Mouse (Mus musculus): Measurements from ENCODE around the gene Dnaic1. TPM values are rescaled to one million over a fixed set of nuclear protein-coding genes. Genes with fewer than 3 reads are reported as not detected.
A peak's percentile ranks its signal among the peaks of the same experiment; 100 is the strongest.

Dnaic1 gene
- 0.62 and 2.8 TPM in 2 replicates for polyA plus RNA-seq (2014; fragmentation: Nextera tagmentation; extraction: Ambion mirVana)

DNA sequence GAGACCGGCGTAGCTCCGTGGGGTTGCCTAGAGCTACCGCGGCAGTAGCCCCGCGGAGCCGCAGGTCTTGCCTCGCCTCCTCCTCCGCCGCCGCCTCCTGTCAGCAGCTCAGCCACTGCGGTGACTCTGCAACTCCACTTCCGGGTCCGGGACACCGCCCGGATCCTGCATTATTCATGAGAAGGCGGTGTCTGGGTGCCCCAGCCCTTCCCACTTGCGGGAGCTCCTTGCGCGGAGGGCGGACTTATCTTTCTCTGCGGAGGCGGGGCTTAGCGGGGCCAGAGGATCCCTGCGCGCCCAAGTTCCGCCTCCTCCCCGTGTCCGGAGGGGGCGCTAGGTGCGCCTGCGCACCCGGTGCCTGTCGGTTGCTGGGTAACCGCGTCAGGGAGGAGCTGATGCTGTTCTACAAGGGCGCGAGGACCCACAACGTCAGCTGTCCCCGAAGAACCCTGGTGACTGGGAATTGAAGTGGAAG is at the start of gene Dnaic1, which contains the start of gene Fam219a:
Gene Dnaic1 (plus strand): TSS at position 365 of the 475 bp plus-strand sequence.
Gene Fam219a (minus strand): TSS at position 128 of the 475 bp plus-strand sequence.
- H3K9ac ChIP-seq (ENCODE audit: low read length) = peak within 1 kb of the TSS; percentile 85

DNA sequence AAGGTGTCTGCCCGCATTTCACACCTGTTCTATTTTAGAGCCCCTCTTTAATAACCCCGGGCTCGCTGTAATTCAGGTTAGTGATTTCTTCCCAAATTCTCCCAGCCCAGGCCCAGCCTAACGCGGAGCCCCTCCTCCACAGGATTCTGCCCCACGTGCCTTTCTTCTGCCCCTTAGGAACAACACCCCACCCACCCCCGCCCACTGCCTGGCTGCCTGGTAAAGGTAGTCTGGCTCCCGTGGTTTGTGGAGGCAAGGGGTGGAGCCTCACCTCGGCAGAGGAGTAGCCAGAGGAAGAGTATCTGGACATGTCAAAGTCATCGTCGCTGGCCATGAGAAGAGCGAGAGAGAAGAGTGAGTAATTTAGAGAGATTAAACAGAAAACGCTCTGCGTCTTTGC is 48.9 kb upstream of the Dnaic1 start:
- H3K27me3 ChIP-seq (ENCODE audit: control insufficient read depth, insufficient read depth, low read length) = no peaks in the 10 kb centered on the region
- H3K36me3 ChIP-seq (ENCODE audit: control insufficient read depth, insufficient read depth, low read length) = no peaks in the 10 kb centered on the region
- H3K9ac ChIP-seq (ENCODE audit: low read length) = no peak overlapping the region
- ATAC-seq (ENCODE audit: insufficient read depth, low FRiP score, low TSS enrichment) = no peak
- no peaks in the 10 kb centered on the region for H3K9me3 ChIP-seq (ENCODE audit: control insufficient read depth, low read length)
- H3K27ac ChIP-seq (ENCODE audit: low read depth, low read length) = no peak overlapping the region
- no peak overlapping the region for H3K4me3 ChIP-seq (ENCODE audit: low read depth, low read length)
- WGBS = 36% methylated on average over 14 of the region's 14 CpGs
- no peak overlapping the region for H3K4me2 ChIP-seq (ENCODE audit: low read depth)
- no peak for DNase-seq (ENCODE audit: low spot score)
- no peaks in the 10 kb centered on the region for H3K4me1 ChIP-seq (ENCODE audit: control insufficient read depth, insufficient read depth, low read length)

More for the DNA sequence above, at the start of gene Dnaic1, which contains the start of gene Fam219a:
- Histone ChIP-seq H3K4me1 (ENCODE audit: control insufficient read depth, insufficient read depth, low read length) (peaks cover 7% of the 10 kb centered on the region; the same call in 1 of the 2 replicates), H3K27me3 (ENCODE audit: control insufficient read depth, insufficient read depth, low read length) (0 out of 2 replicates have a peak, but pooled peaks cover 2% of the 10 kb centered on the region), H3K36me3 (ENCODE audit: control insufficient read depth, insufficient read depth, low read length) (no peaks in the 10 kb centered on the region), H3K27ac (ENCODE audit: low read depth, low read length) (peak within 1 kb of the TSS; percentile 91), H3K4me3 (ENCODE audit: low read depth, low read length) (peak within 1 kb of the TSS; percentile 86), H3K4me2 (ENCODE audit: low read depth) (peak within 1 kb of the TSS; percentile 73), H3K9me3 (ENCODE audit: control insufficient read depth, low read length) (no peaks in the 10 kb centered on the region)
- peak; percentile 99 for DNase-seq (ENCODE audit: low spot score)
- ATAC-seq (ENCODE audit: insufficient read depth, low FRiP score, low TSS enrichment) = peak; percentile 96
- WGBS = 0% methylated on average over 41 of the region's 41 CpGs

DNA sequence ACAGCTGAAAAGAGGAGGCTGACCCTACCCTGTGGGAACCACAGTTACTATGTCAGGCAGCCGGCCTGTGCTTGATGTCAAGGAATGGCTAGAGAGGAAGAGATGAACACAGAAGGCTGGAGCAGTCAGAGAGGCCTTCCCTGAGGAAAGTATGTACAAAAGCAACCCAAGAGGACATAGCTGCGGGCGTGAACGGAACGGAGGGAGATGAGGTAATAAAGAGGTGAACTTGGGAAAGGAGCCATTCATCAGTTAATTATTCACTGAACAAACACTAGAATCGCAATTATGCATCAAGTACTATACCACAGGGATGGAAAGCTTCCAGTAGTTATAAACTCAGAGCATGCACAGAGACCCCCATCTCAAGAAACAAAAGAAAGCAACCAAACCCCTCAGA is 47.4 kb upstream of the Dnaic1 start:
- 78% methylated on average over 6 of the region's 6 CpGs for WGBS
- ATAC-seq (ENCODE audit: insufficient read depth, low FRiP score, low TSS enrichment) (no peak), DNase-seq (ENCODE audit: low spot score) (no peak)
- H3K9me3 ChIP-seq (ENCODE audit: control insufficient read depth, low read length) = no peaks in the 10 kb centered on the region
- H3K27ac ChIP-seq (ENCODE audit: low read depth, low read length) = no peak overlapping the region
- H3K9ac ChIP-seq (ENCODE audit: low read length) = no peak overlapping the region
- H3K27me3 ChIP-seq (ENCODE audit: control insufficient read depth, insufficient read depth, low read length) = no peaks in the 10 kb centered on the region
- peaks cover 9% of the 10 kb centered on the region for H3K4me1 ChIP-seq (ENCODE audit: control insufficient read depth, insufficient read depth, low read length)
- no peaks in the 10 kb centered on the region for H3K36me3 ChIP-seq (ENCODE audit: control insufficient read depth, insufficient read depth, low read length)
- H3K4me2 ChIP-seq (ENCODE audit: low read depth) = no peak overlapping the region
- H3K4me3 ChIP-seq (ENCODE audit: low read depth, low read length) = no peak overlapping the region

DNA sequence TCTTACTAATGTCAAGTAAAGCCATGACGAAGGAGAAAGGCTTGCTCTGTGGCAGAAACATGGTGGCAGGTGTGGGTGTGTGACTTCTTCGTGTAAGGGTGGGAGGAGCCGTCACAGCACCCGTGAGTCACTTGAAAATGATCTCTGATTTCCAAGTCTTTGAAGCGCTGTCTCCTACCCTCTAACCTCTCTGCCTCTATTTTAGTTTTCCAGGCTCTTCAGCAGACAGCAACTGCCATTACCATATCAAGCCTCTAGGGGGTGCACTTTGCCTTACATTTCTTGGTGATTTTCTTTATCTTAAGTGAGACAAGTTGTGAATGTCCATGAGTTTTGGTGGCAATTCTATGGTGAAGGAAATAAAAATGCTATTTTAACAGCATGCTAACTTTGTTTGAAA is 46.8 kb upstream of the Dnaic1 start:
- ATAC-seq (ENCODE audit: insufficient read depth, low FRiP score, low TSS enrichment) (no peak), DNase-seq (ENCODE audit: low spot score) (peak; percentile 44)
- Histone ChIP-seq H3K36me3 (ENCODE audit: control insufficient read depth, insufficient read depth, low read length) (no peaks in the 10 kb centered on the region), H3K9me3 (ENCODE audit: control insufficient read depth, low read length) (no peaks in the 10 kb centered on the region), H3K4me1 (ENCODE audit: control insufficient read depth, insufficient read depth, low read length) (peaks cover 13% of the 10 kb centered on the region), H3K27ac (ENCODE audit: low read depth, low read length) (no peak overlapping the region), H3K4me3 (ENCODE audit: low read depth, low read length) (no peak overlapping the region), H3K4me2 (ENCODE audit: low read depth) (no peak overlapping the region), H3K9ac (ENCODE audit: low read length) (no peak overlapping the region), H3K27me3 (ENCODE audit: control insufficient read depth, insufficient read depth, low read length) (no peaks in the 10 kb centered on the region)
- WGBS = 52% methylated on average over 5 of the region's 5 CpGs

DNA sequence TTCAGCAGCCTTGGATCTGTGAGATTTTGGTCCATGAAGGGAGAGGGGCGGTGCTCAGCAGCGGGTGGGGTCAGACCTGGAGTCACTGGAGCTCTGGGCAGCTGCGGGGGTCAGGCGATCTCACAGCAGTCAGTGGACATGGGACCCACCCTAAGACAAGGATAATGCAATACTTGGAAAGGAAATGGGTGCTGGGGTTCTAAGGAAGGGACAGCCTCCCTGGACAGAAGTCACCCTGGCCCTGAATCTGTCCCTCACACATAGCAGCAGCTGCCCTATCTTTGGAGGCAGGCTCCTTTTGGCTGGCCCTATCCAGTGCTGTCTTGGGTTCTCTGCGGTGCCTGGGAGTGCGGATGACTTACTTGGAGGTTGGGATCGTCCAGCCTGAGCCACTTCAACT is 45.7 kb upstream of the Dnaic1 start:
- H3K4me3 ChIP-seq (ENCODE audit: low read depth, low read length) = no peak overlapping the region
- WGBS = 80% methylated on average over 7 of the region's 7 CpGs
- H3K27me3 ChIP-seq (ENCODE audit: control insufficient read depth, insufficient read depth, low read length) = no peaks in the 10 kb centered on the region
- peaks cover 24% of the 10 kb centered on the region for H3K4me1 ChIP-seq (ENCODE audit: control insufficient read depth, insufficient read depth, low read length)
- no peak overlapping the region for H3K9ac ChIP-seq (ENCODE audit: low read length)
- no peak overlapping the region for H3K4me2 ChIP-seq (ENCODE audit: low read depth)
- ATAC-seq (ENCODE audit: insufficient read depth, low FRiP score, low TSS enrichment) = no peak
- DNase-seq (ENCODE audit: low spot score) = no peak
- no peaks in the 10 kb centered on the region for H3K9me3 ChIP-seq (ENCODE audit: control insufficient read depth, low read length)
- H3K36me3 ChIP-seq (ENCODE audit: control insufficient read depth, insufficient read depth, low read length) = no peaks in the 10 kb centered on the region
- no peak overlapping the region for H3K27ac ChIP-seq (ENCODE audit: low read depth, low read length)

DNA sequence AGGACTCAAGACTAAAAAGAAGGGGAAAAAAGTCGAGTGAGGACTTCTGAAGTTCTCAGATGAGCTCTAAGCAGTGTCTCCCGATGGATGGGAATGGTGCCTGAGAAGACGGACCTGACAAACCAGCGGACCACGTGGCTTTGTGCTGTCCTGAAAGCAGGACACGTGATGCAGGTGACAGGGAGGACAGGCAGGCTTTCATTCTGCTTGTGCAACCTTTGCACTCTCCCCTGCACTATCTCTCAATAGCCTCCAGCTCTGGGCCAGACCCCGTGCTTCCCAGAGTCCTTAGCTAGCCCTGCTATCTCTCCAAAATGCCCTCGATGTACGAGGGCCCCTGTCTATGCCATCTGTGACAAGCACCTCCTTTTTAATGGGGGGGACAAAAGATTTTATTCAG is 44.7 kb upstream of the Dnaic1 start:
- Histone ChIP-seq H3K27me3 (ENCODE audit: control insufficient read depth, insufficient read depth, low read length) (no peaks in the 10 kb centered on the region), H3K27ac (ENCODE audit: low read depth, low read length) (no peak overlapping the region), H3K36me3 (ENCODE audit: control insufficient read depth, insufficient read depth, low read length) (no peaks in the 10 kb centered on the region), H3K4me1 (ENCODE audit: control insufficient read depth, insufficient read depth, low read length) (peaks cover 27% of the 10 kb centered on the region), H3K4me2 (ENCODE audit: low read depth) (no peak overlapping the region), H3K4me3 (ENCODE audit: low read depth, low read length) (no peak overlapping the region), H3K9me3 (ENCODE audit: control insufficient read depth, low read length) (no peaks in the 10 kb centered on the region), H3K9ac (ENCODE audit: low read length) (no peak overlapping the region)
- 82% methylated on average over 9 of the region's 9 CpGs for WGBS
- no peak for ATAC-seq (ENCODE audit: insufficient read depth, low FRiP score, low TSS enrichment)
- DNase-seq (ENCODE audit: low spot score) = no peak

DNA sequence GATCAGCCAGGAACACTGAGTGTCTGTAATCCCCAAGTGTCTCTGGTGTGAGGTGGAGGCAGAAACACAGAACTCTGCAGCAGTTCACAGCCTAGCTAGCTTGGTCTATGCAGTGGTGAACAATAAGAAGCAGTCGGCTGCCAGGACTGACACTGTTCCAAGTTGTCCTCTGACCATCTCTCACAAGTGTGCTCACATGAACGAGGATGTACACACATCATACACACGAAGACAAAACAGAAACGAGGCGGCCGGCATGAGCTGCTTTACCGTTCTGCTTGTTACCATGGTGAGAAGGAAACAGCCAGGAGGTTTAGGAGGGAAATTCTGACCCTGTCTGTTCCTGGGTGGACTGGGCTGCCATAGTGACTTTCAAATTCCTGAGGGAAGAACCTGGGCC is 43.0 kb upstream of the Dnaic1 start:
- Histone ChIP-seq H3K9ac (ENCODE audit: low read length) (0 out of 2 replicates have a peak overlapping the region, but pooled peaks have one; percentile 39), H3K4me1 (ENCODE audit: control insufficient read depth, insufficient read depth, low read length) (peaks cover 30% of the 10 kb centered on the region), H3K4me3 (ENCODE audit: low read depth, low read length) (no peak overlapping the region), H3K9me3 (ENCODE audit: control insufficient read depth, low read length) (no peaks in the 10 kb centered on the region), H3K27me3 (ENCODE audit: control insufficient read depth, insufficient read depth, low read length) (no peaks in the 10 kb centered on the region), H3K4me2 (ENCODE audit: low read depth) (no peak overlapping the region), H3K27ac (ENCODE audit: low read depth, low read length) (no peak overlapping the region), H3K36me3 (ENCODE audit: control insufficient read depth, insufficient read depth, low read length) (no peaks in the 10 kb centered on the region)
- 44% methylated on average over 7 of the region's 7 CpGs for WGBS
- ATAC-seq (ENCODE audit: insufficient read depth, low FRiP score, low TSS enrichment) (no peak), DNase-seq (ENCODE audit: low spot score) (peak; percentile 25)

DNA sequence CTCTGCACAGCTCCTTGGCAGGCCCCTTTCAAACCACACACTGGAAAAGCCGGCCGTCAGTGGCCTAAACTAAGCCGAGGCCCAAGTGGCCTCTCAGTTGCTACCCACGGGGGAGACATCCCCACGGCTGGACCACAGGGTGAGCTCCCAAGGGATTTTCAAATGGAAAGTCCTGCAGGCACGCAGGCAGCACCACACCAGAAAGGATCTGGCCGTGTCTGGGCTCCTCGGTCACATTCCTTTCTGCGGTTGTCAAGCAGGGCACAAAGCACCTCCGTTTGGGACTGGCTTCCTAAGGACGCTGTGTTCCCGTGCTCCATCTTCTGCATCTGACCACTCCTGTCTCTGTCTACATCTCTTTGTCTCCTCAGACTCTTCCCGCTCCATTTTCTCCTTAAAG is 42.5 kb upstream of the Dnaic1 start:
- ATAC-seq (ENCODE audit: insufficient read depth, low FRiP score, low TSS enrichment) = no peak

DNA sequence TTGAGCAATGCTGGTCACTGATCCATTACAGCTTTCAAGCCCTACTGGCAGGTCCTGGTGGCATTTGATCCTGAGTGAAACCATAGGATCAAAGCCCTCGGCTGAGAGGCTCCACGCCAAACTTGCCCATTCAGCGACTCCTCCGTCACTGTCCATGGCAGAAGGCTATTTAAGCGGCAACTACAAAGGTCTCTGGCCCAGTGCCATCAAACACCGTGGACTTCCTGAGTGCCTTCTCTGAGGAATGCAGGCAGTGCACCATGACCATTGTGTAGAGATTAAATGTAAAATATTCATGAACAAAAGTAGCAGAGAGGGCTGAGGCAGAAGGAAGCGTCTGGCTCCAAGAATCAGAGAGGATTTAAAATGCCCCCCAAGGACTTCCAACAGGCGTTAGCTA is 41.6 kb upstream of the Dnaic1 start:
- DNase-seq (ENCODE audit: low spot score) (no peak), ATAC-seq (ENCODE audit: insufficient read depth, low FRiP score, low TSS enrichment) (no peak)
- H3K36me3 ChIP-seq (ENCODE audit: control insufficient read depth, insufficient read depth, low read length) = no peaks in the 10 kb centered on the region
- H3K9me3 ChIP-seq (ENCODE audit: control insufficient read depth, low read length) = no peaks in the 10 kb centered on the region
- no peaks in the 10 kb centered on the region for H3K27me3 ChIP-seq (ENCODE audit: control insufficient read depth, insufficient read depth, low read length)
- no peak overlapping the region for H3K4me3 ChIP-seq (ENCODE audit: low read depth, low read length)
- H3K4me1 ChIP-seq (ENCODE audit: control insufficient read depth, insufficient read depth, low read length) = peaks cover 31% of the 10 kb centered on the region
- H3K4me2 ChIP-seq (ENCODE audit: low read depth) = no peak overlapping the region
- H3K9ac ChIP-seq (ENCODE audit: low read length) = no peak overlapping the region
- WGBS = 20% methylated on average over 8 of the region's 8 CpGs
- H3K27ac ChIP-seq (ENCODE audit: low read depth, low read length) = no peak overlapping the region

More for the DNA sequence above, 42.5 kb upstream of the Dnaic1 start:
- H3K27ac ChIP-seq (ENCODE audit: low read depth, low read length) = no peak overlapping the region
- H3K4me2 ChIP-seq (ENCODE audit: low read depth) = no peak overlapping the region
- no peaks in the 10 kb centered on the region for H3K9me3 ChIP-seq (ENCODE audit: control insufficient read depth, low read length)
- peak overlapping the region; percentile 39; the same call in 1 of the 2 replicates for H3K9ac ChIP-seq (ENCODE audit: low read length)
- DNase-seq (ENCODE audit: low spot score) = peak; percentile 54
- no peaks in the 10 kb centered on the region for H3K36me3 ChIP-seq (ENCODE audit: control insufficient read depth, insufficient read depth, low read length)
- no peaks in the 10 kb centered on the region for H3K27me3 ChIP-seq (ENCODE audit: control insufficient read depth, insufficient read depth, low read length)
- H3K4me3 ChIP-seq (ENCODE audit: low read depth, low read length) = no peak overlapping the region
- WGBS = 20% methylated on average over 13 of the region's 13 CpGs
- peaks cover 31% of the 10 kb centered on the region for H3K4me1 ChIP-seq (ENCODE audit: control insufficient read depth, insufficient read depth, low read length)

All from neural tube, embryonic 11.5 days (tissue).